Mouse (Mus musculus) fat pad, adult 2 months (tissue): ENCODE measurements around the gene Tcf12.

Experiments
- DNase-seq: peaks from one replicate; pipeline ENCODE4 v3.0.0-alpha.2; 2011; ENCODE audit warnings: low read depth, low spot score; ENCODE audit errors: extremely low read depth

The Tcf12 gene

DNA sequence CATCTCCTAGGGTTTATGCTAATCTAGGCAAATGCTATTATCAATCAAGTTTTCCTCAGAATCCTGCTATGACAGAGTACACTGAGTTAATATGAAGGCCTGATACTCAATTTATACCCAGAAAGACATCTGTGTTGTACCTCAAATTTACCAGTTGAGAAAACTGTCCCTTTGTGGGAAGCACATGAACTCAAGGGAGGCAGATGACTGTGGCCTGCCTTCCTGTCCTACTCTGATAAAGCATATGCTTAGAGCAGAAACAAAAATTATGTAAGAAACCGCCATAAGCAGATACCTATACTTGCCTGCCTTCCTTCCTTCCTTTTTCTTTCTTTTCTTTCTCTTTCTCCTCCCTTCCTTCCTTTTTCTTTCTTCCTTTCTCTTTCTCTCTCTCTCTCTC, 261.4 kb downstream of the Tcf12 start:
- no peak for DNase-seq

DNA sequence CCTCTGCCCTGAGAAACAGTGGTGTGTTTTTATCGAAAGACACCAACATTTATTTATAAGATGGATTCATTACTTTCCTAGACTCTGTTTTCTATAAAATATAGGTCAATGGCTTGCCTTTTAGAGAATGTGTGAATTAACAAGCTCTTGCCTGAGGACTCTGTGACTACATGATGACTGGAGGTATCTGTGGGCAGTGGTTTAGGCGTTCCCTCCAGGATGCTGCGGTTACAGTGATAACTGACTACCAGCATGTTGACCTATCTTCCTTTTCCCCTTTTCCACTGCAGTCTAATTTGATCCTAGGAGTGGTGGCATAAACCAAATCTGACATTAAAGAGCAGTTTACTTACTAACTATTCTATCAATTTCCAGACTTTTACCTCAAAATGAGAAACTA, 263.3 kb downstream of the Tcf12 start:
- DNase-seq, result no peak

DNA sequence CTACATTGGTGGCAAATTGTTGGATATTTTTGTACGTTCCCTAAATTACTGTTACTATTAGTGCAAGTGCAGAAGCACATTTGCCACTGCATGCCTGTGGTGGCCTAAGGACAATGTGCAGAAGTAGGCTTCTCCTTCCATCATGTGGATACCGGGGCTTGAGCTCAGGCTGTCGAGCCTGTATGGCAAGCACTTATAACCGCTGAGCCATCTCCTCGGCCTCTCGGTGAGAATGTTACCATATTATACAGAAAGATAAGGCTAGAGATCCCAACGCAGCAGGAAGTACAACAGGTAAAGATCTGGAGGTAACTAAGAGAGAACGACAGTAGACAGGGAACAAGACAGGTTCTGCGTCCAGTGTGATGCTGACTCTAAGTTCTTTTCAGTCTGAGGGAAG, 263.8 kb downstream of the Tcf12 start:
- DNase-seq, result no peak

DNA sequence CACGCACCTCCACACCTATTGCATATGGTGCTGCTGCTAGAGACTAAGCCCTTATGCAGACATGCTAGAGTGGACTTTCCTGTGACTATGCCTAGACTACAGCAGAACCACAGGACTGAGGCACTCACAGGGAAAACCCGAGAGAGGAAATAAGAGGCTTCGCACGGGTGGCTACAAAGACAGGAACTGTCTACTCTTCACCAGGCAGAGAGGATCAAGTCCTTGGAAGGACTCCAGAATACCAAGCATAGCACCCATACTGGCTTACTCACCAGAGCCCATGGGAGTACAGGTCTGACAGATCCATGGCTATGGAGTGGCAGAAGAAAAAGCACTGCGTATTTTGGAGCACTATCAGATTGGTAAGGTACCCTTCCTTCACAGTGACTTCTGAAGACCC, 269.8 kb downstream of the Tcf12 start:
- DNase-seq, result no peak

DNA sequence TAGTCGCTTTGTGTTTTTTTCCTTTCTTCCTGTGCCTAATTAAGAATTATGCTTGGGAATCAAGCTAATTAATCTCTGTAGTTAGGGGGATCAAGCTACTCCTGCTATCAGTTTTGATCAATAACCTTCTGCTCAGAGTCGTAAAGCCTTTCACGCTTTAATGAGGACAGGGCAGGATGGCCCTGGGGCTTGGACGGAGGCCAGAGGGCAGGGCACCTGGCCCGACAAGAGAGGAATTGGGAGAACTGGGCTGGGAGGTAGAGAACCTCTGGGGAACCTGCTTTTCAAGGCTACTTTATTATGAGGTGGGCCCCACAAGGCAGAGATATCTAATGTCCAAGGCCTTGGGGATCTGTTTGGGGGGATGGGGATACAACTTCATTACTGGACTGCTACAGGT, 274.3 kb downstream of the Tcf12 start:
- DNase-seq, result peak; percentile 11

DNA sequence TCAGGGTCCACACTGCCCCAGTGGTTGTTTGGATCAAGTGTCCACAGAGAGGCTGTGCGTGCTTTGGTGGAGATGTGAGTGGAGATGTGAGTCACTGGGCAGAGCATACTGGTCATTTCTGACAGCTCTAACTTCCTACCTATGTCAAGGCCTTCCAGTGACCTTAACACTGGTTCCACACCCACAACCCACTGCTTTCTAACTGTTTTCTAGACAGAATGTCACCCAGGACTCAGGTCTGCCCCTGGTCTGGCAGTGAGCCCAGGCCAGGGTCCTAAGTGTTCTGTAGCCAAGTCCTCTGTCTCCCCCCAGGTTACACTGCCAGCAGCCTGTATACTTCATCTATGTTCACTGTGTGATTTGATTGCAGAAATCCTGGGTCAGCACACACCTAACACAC, 275.3 kb downstream of the Tcf12 start:
- no peak for DNase-seq

DNA sequence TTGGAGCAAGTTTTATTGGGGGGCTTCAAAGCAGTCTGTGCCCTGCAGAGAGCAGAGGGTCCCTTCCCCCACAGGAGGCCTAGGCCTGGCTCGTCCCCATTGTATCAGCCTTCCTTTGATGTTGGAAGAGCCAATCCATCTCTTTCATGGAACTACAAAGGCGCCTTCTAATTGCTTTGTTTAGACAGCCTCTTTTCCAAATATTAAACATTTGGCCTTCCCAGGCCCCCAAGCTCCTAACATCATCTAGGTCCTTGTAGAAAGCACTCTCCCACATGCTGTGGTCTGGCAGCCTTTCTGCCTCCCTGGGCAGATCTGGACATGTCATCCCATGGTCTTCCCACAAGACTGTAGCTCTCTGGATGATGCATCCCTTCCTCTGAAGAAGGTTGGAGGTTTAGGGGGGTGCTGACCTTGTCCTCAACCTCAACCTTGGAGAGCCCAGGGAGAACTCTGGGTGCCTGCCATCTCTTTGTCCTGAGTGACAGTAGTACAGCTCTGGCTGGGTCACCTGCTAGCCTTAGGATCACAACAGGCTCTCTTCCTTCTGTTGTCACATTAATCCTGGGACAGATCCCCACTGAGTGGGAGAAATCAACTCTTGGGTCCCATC, 276.4 kb downstream of the Tcf12 start:
- DNase-seq, result no peak

DNA sequence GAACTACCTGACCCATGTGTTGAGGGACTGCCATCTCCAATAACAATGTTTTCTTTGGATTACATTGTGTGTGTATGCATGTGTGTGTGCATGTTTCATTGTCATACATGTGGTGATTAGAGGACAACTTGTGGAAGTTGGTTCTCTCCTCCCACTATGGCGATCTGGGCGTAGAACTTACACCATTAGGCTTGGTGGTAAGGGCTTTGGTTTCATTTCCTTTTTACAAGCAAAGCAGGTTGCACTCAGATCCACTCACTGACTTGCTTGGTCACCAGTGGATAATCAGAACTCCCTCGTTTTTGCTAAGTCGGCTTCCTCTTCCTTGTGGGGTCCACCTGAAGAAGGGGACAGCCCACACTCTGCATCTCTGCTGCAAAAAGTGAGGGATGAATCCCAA, 277.0 kb downstream of the Tcf12 start:
- DNase-seq, result no peak

DNA sequence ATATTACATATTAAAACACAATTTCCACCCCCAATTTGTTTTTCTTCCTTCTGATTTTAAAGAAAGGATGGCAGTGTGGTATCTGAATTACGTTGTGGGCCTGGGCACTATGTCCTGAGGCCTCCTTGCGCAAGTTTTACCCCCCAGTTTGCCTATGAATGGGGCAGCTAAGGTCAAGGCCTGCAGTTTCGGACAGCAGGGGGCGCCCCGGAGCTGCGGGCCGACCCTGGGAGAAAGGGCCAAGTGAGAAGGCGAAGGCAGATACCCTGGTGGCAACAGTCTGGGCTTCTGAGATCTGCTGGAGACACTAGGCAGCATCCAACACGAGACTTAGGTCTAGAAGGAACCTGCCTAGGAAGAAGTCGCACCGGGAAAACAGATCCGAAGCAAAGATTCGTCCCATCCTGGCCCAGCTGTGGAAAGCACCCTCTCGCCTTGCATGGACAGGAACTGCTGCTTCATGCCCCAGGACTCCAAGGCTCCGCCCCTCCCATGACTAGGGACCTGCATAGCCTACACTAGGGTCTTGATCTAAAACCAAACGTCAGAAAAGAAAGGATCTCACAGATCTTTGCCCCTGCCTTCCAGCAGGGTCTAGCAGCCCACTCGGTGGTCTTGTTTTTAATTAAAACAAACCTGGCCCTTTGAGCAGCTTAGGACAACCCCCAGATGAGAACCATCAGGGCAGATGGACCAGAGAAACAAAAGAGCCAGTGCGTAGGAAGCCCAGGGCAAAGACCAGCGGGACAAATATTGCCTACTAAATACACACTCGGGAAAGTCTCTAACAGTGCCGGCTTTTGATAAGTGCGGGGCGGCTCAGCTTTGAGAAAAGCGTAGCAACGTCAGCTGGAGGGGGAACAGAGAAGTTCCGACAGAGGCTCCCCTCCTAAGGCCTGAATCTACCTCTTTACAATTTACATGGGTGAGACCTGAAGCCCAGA, 279.6 kb downstream of the Tcf12 start:
- no peak for DNase-seq

DNA sequence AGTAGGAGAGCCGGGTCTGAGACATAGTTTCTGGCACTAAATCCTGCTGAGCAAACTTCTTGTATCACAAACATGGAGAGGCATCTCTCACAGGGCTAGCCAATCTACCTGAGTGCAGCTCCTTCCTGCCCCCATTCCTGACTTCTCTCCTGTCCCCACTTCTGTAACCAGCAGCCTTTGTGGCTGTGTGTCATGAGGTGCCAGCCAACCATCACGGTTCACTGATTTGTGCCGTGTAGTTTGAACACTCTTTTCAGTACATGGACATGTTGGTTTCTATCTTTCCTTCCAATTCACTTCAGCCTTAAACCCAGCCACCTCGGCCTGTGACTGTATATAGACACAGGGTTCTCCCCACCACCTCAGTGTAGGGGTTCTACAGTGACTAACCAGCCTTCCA, 280.7 kb downstream of the Tcf12 start:
- no peak for DNase-seq

DNA sequence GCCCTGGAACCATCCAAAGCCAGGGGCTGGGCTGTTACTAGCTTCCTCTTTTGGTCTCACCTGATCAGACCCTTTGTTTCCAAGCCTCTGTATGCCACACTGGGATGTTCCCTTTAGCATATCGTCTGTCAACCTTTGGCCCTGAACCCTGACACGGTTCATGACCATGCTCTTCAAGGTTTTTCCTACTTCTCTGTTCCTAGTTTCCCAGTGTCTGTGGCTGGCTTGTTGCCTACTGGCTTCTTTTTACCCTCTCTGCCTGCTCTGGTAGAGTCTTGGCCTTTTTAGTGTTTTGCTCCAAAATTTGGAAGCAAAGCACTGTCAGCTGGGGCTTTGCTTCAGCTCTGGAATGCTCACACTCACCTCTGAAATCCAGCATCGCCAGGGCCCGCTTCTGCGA, 281.3 kb downstream of the Tcf12 start:
- no peak for DNase-seq

DNA sequence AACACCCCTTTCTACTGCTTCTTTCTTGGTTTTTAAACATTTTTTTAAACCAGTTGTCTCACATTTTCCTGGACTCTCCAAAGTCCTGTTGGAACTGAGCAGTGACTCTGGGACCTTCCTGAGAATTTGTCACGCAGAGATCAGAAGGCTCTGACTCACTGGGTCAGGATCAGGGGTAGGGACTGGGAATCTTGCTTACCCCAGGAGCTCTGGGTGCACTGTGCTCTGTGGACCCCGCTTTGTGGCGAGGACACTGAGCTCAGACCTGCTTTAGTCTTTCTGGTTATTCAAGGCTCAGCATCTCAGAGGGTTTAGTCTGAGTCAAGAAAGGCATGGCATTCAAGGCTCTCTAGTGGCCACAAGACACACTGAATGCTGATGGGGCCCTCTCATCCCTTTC, 281.9 kb downstream of the Tcf12 start:
- DNase-seq, result no peak

DNA sequence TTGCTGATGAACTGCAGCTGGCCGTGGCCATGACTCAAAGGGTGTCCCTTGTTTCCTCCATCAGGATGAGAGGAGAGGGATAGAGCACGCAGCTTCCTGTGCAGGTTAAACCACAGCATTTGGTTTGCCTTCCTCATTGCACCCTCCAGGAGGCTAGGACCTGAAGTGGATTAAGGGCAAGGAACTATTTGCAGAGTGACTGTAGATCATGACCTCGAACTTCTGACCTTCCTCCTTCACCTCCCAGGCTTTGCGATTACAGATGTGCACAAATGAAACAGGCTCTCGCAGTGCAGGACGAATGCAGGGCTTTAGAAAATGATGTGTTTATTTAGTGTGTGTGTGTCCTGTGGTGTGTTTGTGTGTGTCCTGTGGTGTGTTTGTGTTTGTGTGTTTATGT, 282.5 kb downstream of the Tcf12 start:
- DNase-seq, result no peak

DNA sequence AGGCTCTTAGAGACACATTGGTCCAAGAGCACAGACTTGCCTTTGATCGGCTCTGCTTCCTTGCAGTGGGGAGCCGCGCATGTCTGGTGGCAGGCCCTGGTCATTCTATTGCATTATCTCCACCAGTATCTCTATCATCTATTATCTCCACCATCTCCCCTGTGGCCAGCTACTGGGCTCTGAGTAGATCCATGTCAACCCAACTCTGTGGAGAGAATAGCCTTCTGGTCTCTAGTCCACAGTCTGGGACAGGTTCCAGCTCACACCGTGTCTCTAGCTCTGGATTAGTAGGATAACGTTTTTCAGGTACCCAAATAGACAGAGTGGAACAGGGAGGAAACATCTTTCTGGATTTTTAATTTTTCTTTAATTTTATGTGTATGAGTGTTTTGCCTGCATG, 284.3 kb downstream of the Tcf12 start:
- no peak for DNase-seq

DNA sequence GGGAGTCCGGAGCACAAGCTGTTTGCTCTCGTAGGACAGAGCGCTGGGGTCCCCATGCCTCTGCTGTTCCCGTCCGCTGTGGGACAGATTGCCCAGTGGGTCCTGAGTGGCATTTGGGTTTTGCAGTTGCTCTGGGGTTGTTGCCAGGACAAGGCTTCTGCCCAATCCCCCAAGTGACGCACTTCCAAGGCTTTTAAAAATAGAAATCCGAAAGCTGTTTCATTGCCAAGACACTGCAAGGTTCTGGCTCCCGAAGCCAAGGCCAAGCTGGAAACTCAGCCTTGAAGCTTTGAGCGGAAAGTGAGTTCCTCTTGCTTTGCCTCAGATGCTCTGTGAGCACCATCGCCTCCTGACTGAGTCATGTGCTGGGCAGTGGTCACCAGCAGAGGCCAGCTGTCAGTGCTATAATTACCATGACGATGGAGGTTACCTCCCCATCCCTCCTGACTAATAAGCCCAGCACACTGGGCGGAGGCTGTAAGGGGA, 285.6 kb downstream of the Tcf12 start:
- no peak for DNase-seq

DNA sequence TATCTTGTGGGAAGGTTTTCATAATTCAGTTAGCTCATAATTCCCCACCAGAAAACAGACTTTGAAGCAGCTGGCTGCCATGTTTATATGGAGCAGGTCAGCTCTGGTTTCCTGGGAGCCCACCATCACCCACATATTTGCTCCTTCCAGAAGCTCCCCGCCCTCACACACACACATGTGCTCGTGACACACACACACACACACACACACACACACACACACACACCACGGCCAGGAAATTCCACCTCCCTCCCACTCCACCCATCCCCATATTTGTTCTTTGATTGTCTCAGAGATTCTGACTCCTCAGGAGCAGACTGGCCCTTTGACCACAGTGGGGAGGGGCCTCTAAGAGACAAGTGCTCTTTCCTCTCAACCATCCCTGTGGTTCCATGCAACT, 289.7 kb downstream of the Tcf12 start:
- DNase-seq, result no peak

DNA sequence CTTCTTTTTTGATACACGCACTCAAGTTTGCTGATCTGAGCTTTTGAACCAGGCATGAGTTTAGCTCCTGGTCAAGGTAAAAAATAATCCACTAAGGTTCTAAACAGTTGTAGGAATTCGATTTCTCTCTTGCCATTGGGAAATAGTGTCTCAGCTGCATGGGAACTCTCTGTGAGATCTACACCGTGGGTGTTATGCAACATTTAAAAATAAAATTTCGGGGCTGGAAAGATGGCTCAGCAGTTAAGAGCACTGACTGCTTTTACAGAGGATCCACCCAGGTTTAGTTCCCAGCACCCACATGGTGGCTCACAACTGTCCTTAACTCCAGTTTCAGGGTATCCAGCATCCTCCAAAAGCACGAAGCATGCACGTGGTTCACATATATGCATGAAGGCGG, 293.2 kb downstream of the Tcf12 start:
- no peak for DNase-seq

DNA sequence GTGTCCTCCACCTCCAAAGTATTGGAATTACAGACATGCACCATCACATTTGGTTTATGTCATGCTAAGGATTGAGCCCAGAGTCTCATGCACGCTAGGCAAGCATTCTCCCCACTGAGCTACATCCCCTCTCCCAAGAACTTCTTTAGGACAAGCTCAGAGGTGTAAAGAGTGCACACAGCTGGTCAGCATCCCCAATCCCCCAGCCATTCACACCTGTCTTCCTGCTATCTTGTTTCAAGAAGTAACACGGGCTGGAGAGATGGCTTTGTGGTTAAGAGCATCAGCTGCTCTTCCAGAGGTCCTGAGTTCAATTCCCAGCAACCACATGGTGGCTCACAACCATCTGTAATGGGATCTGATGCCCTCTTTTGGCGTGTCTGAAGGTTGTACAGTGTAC, 295.6 kb downstream of the Tcf12 start:
- no peak for DNase-seq

DNA sequence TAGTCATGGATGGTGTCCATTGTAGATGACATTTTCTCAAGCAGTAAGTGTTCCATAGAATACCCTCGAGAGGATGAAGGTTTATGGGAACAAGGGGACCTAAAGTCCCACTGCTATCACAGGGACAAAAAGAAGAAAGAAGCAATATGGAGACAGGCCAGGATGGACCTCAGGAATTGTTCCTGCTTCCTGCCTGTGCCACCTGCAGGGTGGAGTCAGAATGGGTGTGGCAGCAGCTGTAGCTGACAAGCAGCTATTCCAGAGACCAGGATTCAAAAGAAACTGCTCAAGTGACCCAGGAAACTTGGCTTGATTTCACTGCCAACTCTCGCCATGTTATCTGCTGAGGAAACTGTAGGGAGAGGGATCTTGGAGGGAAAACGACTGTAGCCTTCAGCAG, 298.1 kb downstream of the Tcf12 start:
- DNase-seq, result no peak

DNA sequence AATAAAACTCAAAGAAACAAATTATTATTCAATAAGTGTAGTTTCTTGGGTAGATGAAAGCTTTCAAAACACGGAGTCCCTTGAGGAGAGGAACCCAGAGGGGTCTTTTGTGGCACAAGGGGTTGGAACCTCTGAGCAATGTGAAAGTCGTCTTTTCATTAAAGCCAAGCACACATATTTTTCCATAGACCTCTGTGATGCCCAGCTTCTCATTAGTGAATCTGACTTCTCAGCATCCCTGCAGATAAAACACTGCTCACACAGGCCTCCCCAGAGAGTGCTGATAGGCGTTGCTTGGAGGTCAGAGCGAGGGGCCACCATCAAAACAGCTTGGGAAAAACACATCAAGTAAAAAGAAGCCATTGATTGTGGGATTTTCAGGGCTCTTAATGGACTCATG, 298.8 kb downstream of the Tcf12 start:
- no peak for DNase-seq

DNA sequence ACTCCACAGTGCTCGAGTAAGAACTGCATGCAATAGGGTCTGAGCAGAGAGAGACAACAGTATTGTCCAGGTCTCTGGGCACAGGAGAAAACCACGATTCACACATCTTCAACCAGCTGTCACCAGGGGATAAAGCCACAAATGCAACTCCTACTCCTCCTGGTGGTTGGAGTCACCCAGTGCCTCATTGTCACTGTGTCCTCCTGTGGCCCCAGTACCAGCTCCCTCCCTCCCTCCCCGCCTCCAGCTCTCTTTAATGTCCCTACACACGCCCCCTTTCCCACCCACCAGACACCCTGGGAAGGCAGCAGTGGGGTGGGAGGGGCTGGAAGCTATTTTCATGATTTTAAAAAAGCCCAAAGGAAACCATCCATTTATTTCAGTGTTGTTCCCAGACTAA, 299.3 kb downstream of the Tcf12 start:
- no peak for DNase-seq

DNA sequence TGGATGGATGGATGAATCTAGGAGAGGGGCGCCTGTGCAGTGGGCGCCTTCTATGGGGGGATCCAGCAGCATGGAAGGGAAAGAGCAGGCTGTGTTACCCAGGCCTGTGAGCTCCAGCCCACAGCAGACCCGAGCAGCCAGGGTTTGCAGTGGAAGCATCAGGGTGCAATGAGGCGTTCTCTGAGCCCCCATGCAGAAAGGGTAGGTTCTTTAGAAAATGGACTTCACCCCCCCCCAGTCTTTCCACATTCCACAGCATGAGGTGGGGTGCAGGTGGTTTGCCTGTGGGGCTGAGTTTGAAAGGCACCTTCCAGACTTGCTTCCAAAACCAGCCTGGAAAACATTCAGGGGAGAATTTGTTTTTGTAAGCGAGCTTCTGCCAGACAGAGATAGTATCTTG, 300.3 kb downstream of the Tcf12 start:
- DNase-seq, result no peak

DNA sequence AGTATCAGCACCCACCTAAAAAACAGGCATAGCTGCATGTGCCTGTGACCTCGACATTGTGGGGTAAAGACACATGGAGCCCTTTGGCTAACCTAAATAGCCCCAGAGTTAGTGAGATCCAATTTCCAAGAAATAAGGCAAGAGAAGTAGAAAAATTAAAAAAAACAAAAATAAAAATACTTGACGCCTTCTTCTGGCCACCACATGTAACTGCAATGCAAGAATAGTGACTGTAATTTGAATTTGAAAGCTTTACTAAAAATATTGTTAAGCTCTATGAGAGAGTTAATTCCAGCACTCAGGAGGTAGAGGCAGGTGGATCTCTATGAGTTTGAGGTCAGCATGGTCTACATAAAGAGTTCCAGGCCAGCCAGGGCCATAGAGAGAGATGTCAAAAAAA, 300.9 kb downstream of the Tcf12 start:
- no peak for DNase-seq
